Mouse (Mus musculus) CH12.LX (cell line): ENCODE results near the gene Ace3. TPM values are rescaled to one million over a fixed set of nuclear protein-coding genes. Genes with fewer than 3 reads are reported as not detected.

ENCODE experiments used
- DNase-seq: peaks from one replicate; pipeline ENCODE4 v3.0.0-alpha.2; 2013; ENCODE audit errors: extremely low read depth
- H3K27ac ChIP-seq: 2 replicates; pipeline ENCODE4 v1.5.1; 2012; ENCODE audit warnings: low read depth, mild to moderate bottlenecking, control low read depth, moderate library complexity; ENCODE audit not compliant: insufficient read depth
- H3K27me3 ChIP-seq: replicated peaks from 2 replicates; pipeline ENCODE3; 2012; ENCODE audit warnings: inconsistent platforms
- H3K36me3 ChIP-seq, 2 experiments: replicated peaks in 1 of 2; 2 replicates each; pipeline versions ENCODE3 to v1.6.1; 2012; ENCODE audit warnings: inconsistent platforms in 1 of 2, low read length in 1 of 2, mild to moderate bottlenecking in 1 of 2, mixed read lengths in 1 of 2, moderate library complexity in 1 of 2; ENCODE audit not compliant: control insufficient read depth in 1 of 2, insufficient read depth in 1 of 2
- H3K4me1 ChIP-seq, 2 experiments: 2 replicates each; pipeline ENCODE4 v1.6.1; 2012; ENCODE audit warnings: inconsistent platforms in 1 of 2, moderate library complexity in 1 of 2; ENCODE audit not compliant: insufficient read depth in 2 of 2, control insufficient read depth in 1 of 2
- H3K4me2 ChIP-seq: 2 replicates; pipeline ENCODE4 v1.6.1; 2012; ENCODE audit warnings: low read depth, mild to moderate bottlenecking, control low read depth; ENCODE audit not compliant: poor library complexity, insufficient read depth, severe bottlenecking
- H3K4me3 ChIP-seq, 3 experiments: fragments of 150-350 bp in 1 of 3; sonication (generic) in 1 of 3; replicated peaks in 1 of 3; 2 replicates each; pipeline versions ENCODE3 to v1.5.1; 2011 to 2012; ENCODE audit warnings: low read depth in 2 of 3, low read length in 2 of 3, mild to moderate bottlenecking in 2 of 3, moderate library complexity in 2 of 3, control low read depth in 1 of 3, improper control_type of control experiment in 1 of 3, inconsistent platforms in 1 of 3, mixed read lengths in 1 of 3; ENCODE audit not compliant: poor library complexity in 1 of 3
- H3K79me2 ChIP-seq: replicated peaks from 2 replicates; pipeline ENCODE4 v1.6.1; 2012; ENCODE audit warnings: mild to moderate bottlenecking, moderate library complexity; ENCODE audit not compliant: control insufficient read depth, poor library complexity, insufficient read depth, severe bottlenecking; ENCODE audit errors: extremely low read depth
- H3K9ac ChIP-seq: 2 replicates; pipeline ENCODE4 v1.6.1; 2012; ENCODE audit warnings: low read depth, mild to moderate bottlenecking, control low read depth, moderate library complexity; ENCODE audit not compliant: insufficient read depth
- H3K9me3 ChIP-seq: replicated peaks from 2 replicates; pipeline ENCODE3; 2012; ENCODE audit warnings: low read length, inconsistent platforms, mixed read lengths
- CHD1 ChIP-seq: IDR thresholded peaks from 2 replicates; pipeline ENCODE4 v1.6.1; 2012; ENCODE audit warnings: low read depth, low read length, improper control_type of control experiment, inconsistent platforms
- CHD2 ChIP-seq: IDR thresholded peaks from 2 replicates; pipeline ENCODE4 v1.6.1; 2011; ENCODE audit warnings: low read length, improper control_type of control experiment
- CTCF ChIP-seq, 2 experiments: IDR thresholded peaks in 1 of 2; conservative IDR thresholded peaks in 1 of 2; 2 replicates each; pipeline ENCODE4 v1.5.1; 2011 to 2012; ENCODE audit warnings: low read depth in 2 of 2, low read length in 2 of 2, improper control_type of control experiment in 1 of 2, inconsistent platforms in 1 of 2, mild to moderate bottlenecking in 1 of 2, moderate library complexity in 1 of 2
- E2F4 ChIP-seq: IDR thresholded peaks from 2 replicates; pipeline ENCODE4 v1.6.1; 2011; ENCODE audit warnings: low read depth, low read length, improper control_type of control experiment; ENCODE audit not compliant: insufficient replicate concordance
- ELF1 ChIP-seq: IDR thresholded peaks from 2 replicates; pipeline ENCODE4 v1.6.1; 2014; ENCODE audit warnings: low read depth, mild to moderate bottlenecking, inconsistent platforms, low read length, improper control_type of control experiment
- EP300 ChIP-seq: IDR thresholded peaks from 2 replicates; pipeline ENCODE4 v1.6.1; 2011; ENCODE audit warnings: low read length, improper control_type of control experiment
- HCFC1 ChIP-seq: IDR thresholded peaks from 2 replicates; pipeline ENCODE4 v1.6.1; 2012; ENCODE audit warnings: low read depth, mild to moderate bottlenecking, inconsistent platforms, low read length, improper control_type of control experiment
- IRF4 ChIP-seq: IDR thresholded peaks from 2 replicates; pipeline ENCODE4 v1.6.1; 2014; ENCODE audit warnings: low read depth, mild to moderate bottlenecking, inconsistent platforms, low read length, improper control_type of control experiment
- JUND ChIP-seq: conservative IDR thresholded peaks from 2 replicates; pipeline ENCODE4 v1.6.1; 2011; ENCODE audit warnings: low read depth, low read length, improper control_type of control experiment
- KAT2A ChIP-seq: IDR thresholded peaks from 2 replicates; pipeline ENCODE4 v1.6.1; 2012; ENCODE audit warnings: low read length, improper control_type of control experiment, inconsistent platforms; ENCODE audit not compliant: insufficient replicate concordance
- MAFK ChIP-seq: IDR thresholded peaks from 2 replicates; pipeline ENCODE4 v1.6.1; 2011; ENCODE audit warnings: low read length, improper control_type of control experiment; ENCODE audit not compliant: insufficient replicate concordance
- MAX ChIP-seq: IDR thresholded peaks from 2 replicates; pipeline ENCODE4 v1.6.1; 2011; ENCODE audit warnings: low read length, improper control_type of control experiment
- MAZ ChIP-seq: IDR thresholded peaks from 2 replicates; pipeline ENCODE4 v1.6.1; 2012; ENCODE audit warnings: low read depth, mild to moderate bottlenecking, inconsistent platforms, low read length, improper control_type of control experiment, moderate library complexity
- MXI1 ChIP-seq: IDR thresholded peaks from 2 replicates; pipeline ENCODE4 v1.6.1; 2011; ENCODE audit warnings: mild to moderate bottlenecking, low read depth, low read length, improper control_type of control experiment
- MYC ChIP-seq: IDR thresholded peaks from 2 replicates; pipeline ENCODE4 v1.6.1; 2011; ENCODE audit warnings: low read depth, mild to moderate bottlenecking, improper control_type of control experiment, low read length
- NRF1 ChIP-seq: IDR thresholded peaks from 2 replicates; pipeline ENCODE4 v1.6.1; 2014; ENCODE audit warnings: low read depth, mild to moderate bottlenecking, inconsistent platforms, low read length, improper control_type of control experiment, moderate library complexity
- POLR2A ChIP-seq: IDR thresholded peaks from 2 replicates; pipeline ENCODE4 v1.6.1; 2011; ENCODE audit warnings: low read depth, mild to moderate bottlenecking, improper control_type of control experiment, low read length
- RAD21 ChIP-seq: IDR thresholded peaks from 2 replicates; pipeline ENCODE4 v1.6.1; 2011; ENCODE audit warnings: low read depth, mild to moderate bottlenecking, low read length, improper control_type of control experiment, moderate library complexity
- SIN3A ChIP-seq: IDR thresholded peaks from 2 replicates; pipeline ENCODE4 v1.6.1; 2012; ENCODE audit warnings: low read length, improper control_type of control experiment, inconsistent platforms
- SMC3 ChIP-seq: IDR thresholded peaks from 2 replicates; pipeline ENCODE4 v1.6.1; 2011; ENCODE audit warnings: low read depth, low read length, improper control_type of control experiment
- TCF12 ChIP-seq: IDR thresholded peaks from 2 replicates; pipeline ENCODE4 v1.6.1; 2014; ENCODE audit warnings: low read depth, mild to moderate bottlenecking, inconsistent platforms, low read length, improper control_type of control experiment
- USF2 ChIP-seq: conservative IDR thresholded peaks from 2 replicates; pipeline ENCODE4 v1.6.1; 2011; ENCODE audit warnings: low read depth, low read length, improper control_type of control experiment
- ZC3H11A ChIP-seq: IDR thresholded peaks from 2 replicates; pipeline ENCODE4 v1.6.1; 2012; ENCODE audit warnings: low read depth, mild to moderate bottlenecking, inconsistent platforms, low read length, improper control_type of control experiment
- ZKSCAN1 ChIP-seq: IDR thresholded peaks from 2 replicates; pipeline ENCODE4 v1.6.1; 2012; ENCODE audit warnings: low read depth, inconsistent platforms, low read length, improper control_type of control experiment, borderline replicate concordance
- ZMIZ1 ChIP-seq: IDR thresholded peaks from 2 replicates; pipeline ENCODE4 v1.6.1; 2012; ENCODE audit warnings: low read depth, mild to moderate bottlenecking, inconsistent platforms, low read length, improper control_type of control experiment
- ZNF384 ChIP-seq: IDR thresholded peaks from 2 replicates; pipeline ENCODE4 v1.6.1; 2012; ENCODE audit warnings: low read depth, low read length, improper control_type of control experiment, inconsistent platforms
- dilution Hi-C: fragments of 300-500 bp; cut with MboI; formaldehyde crosslinking; loops from 2 replicates; pipeline ENCODE4 v1.14.3; 2020; ENCODE audit warnings: low sequenced_read_pairs; ENCODE audit not compliant: extremely low pct_unique_long_range_greater_than_20kb, extremely low pct_ligation_motif_present
- in situ Hi-C: fragments of 300-500 bp; cut with MboI; formaldehyde crosslinking; loops from 3 replicates; pipeline ENCODE4 v1.14.3; 2019; ENCODE audit warnings: low sequenced_read_pairs, low pct_ligation_motif_present, low pct_unique_long_range_greater_than_20kb, mixed read lengths
- polyA plus RNA-seq: library from polyadenylated mRNA; unstranded; fragments of >175 nt; gene quantifications from 2 replicates; pipeline ENCODE4 v1.2.1, GENCODE M21; 2012; ENCODE audit warnings: low read depth; ENCODE audit not compliant: insufficient read length
- total RNA-seq, 2 experiments: library from RNA; depleted of rRNA; stranded (reverse); fragments of 300-350 nt in 1 of 2; fragments of >200 nt in 1 of 2; gene quantifications; 2 replicates each; pipeline ENCODE4 v1.2.3; 2012 to 2014

Gene Ace3
- total and polyA plus RNA-seq, 3 experiments = not detected

GRCm38 (mm10) chr11:105969516-105969915 is 25.0 kb upstream of the Ace3 start:
- in situ Hi-C loops = no loop called here
- Histone ChIP-seq H3K79me2 (no peaks in the 10 kb centered on the region), H3K4me2 (no peak overlapping the region), H3K27me3 (peaks cover 78% of the 10 kb centered on the region), H3K36me3 (no peaks in the 10 kb centered on the region), H3K4me1 (peaks cover 2 to 5% of the 10 kb centered on the region in 2 experiments; a peak in 2 of 4 replicates), H3K27ac (no peak overlapping the region), H3K9me3 (peaks cover 2% of the 10 kb centered on the region), H3K4me3 (no peak overlapping the region), H3K9ac (no peak overlapping the region)
- dilution Hi-C loops = no loop called here
- peak; percentile 21 for DNase-seq
- no peak for TF ChIP-seq MAFK
- TF ChIP-seq HCFC1 = no peak
- TF ChIP-seq CTCF (conservative IDR thresholded peaks at IDR 0.05 in 1 of 2, IDR thresholded peaks at IDR 0.05 in 1 of 2; ENCODE audit: low read depth in 2 of 2, low read length in 2 of 2) = peak; percentile 53 to 82; a peak in 3 of 4 replicates
- TF ChIP-seq SMC3 = peak; percentile 88
- no peak for TF ChIP-seq EP300
- TF ChIP-seq ZC3H11A = 0 out of 2 replicates have a peak, but pooled peaks have one; percentile 19
- no peak for TF ChIP-seq ZKSCAN1
- TF ChIP-seq MYC = no peak
- TF ChIP-seq ELF1 = no peak
- TF ChIP-seq RAD21 = peak; percentile 62
- no peak for TF ChIP-seq SIN3A
- TF ChIP-seq NRF1 = no peak
- TF ChIP-seq JUND = no peak
- no peak for TF ChIP-seq KAT2A
- TF ChIP-seq TCF12 = no peak
- TF ChIP-seq MXI1 = no peak

DNA sequence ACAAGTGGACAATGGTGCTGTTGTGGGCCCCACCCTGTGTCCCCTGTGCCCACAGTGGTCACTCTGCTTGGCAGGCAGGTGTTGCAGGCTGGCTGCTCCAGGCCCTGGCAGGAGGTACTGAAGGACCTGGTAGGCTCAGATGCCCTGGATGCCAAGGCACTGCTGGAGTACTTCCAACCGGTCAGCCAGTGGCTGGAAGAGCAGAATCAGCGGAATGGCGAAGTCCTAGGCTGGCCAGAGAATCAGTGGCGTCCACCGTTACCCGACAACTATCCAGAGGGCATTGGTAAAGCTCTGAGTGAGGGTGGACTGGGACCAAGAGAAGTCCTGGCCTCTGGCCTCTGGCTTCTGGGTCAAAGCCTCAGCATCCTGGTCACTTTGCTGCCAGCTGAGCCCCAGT is 19.9 kb upstream of the Ace3 start:
- Histone ChIP-seq H3K36me3 (no peaks in the 10 kb centered on the region), H3K27me3 (peaks cover 96% of the 10 kb centered on the region), H3K79me2 (no peaks in the 10 kb centered on the region), H3K27ac (no peak overlapping the region)
- in situ Hi-C loops (no loop called here), dilution Hi-C loops (no loop called here)
- no peak for TF ChIP-seq MAZ
- no peak for TF ChIP-seq IRF4
- TF ChIP-seq MAFK = no peak
- no peak for TF ChIP-seq ZMIZ1
- no peak for TF ChIP-seq MAX
- no peak for TF ChIP-seq CHD1
- no peak for TF ChIP-seq ELF1
- TF ChIP-seq USF2 = no peak
- TF ChIP-seq POLR2A = no peak
- no peak for TF ChIP-seq ZNF384
- no peak for TF ChIP-seq NRF1
- TF ChIP-seq CHD2 = no peak
- TF ChIP-seq ZKSCAN1 = no peak
- TF ChIP-seq E2F4 = no peak
- TF ChIP-seq, all 38 proteins: peak for 0
- no peak overlapping the region for H3K4me2 ChIP-seq
- DNase-seq = no peak
- H3K4me1 ChIP-seq = no peaks in the 10 kb centered on the region
- no peaks in the 10 kb centered on the region for H3K9me3 ChIP-seq
- no peak overlapping the region for H3K9ac ChIP-seq
- H3K4me3 ChIP-seq = no peak overlapping the region
